Mouse (Mus musculus) cerebellum, postnatal 25 days (tissue): Measurements from ENCODE around the gene Gm5134.

ENCODE experiments used
- DNase-seq, 2 experiments: peaks; one replicate each; pipeline ENCODE4 v3.0.0; 2021; ENCODE audit warnings: mixed read lengths in 2 of 2

Gene Gm5134

DNA sequence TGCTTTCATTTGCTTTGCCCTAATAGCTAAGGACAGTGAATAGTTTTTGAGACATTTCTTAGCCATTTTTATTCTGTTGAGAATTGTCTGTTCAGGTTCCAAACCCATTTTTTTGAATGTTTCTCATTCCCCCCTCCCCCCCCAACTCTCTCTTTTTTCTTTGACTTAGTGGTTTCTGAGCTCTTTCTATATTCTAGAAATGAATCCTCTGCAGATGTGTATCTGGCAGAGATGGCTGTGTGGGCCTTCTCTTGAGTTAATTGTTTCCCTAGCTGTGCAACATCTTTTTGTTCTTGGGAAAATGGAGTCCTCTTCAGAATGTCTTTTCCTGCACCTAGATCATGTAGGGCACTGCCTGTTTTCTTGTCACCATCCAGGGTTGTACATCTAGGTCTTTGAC lies 81.0 kb downstream of the Gm5134 start:
- DNase-seq = no peak

GRCm38 (mm10) chr10:76036962-76037361 lies 82.6 kb downstream of the Gm5134 start:
- DNase-seq = no peak

- DNase-seq = no peak
Observed at GRCm38 (mm10) chr10:76045343-76045742, 91.0 kb downstream of the Gm5134 start.

GRCm38 (mm10) chr10:76046754-76047153 lies 92.4 kb downstream of the Gm5134 start:
- DNase-seq = no peak

GRCm38 (mm10) chr10:76047182-76047869 lies 93.0 kb downstream of the Gm5134 start:
- no peak for DNase-seq

- DNase-seq = no peak
Observed at GRCm38 (mm10) chr10:76048967-76049366, 94.7 kb downstream of the Gm5134 start.

DNA sequence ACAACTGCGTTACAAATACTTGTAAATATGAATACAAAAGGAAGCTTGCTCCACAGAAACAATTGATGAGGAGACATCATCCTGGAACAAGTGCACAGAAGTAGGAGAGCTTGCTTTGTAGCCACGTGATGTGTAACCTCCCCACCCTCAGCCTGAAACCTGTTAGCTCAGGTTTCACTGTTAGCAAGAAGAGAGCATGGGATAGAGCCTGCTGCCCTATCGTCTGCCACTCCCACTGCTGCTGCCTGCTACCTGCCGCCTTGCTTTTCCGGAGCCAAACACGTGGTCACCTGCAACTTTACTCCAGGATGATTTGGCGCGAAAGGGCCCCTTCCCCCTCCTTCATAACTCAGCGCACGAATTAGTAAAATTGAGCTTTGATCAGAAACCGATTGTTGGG lies 97.5 kb downstream of the Gm5134 start:
- DNase-seq = no peak
